Comparison of ENCODE assay signal across 12 mouse cellular contexts in the genomic region with DNA sequence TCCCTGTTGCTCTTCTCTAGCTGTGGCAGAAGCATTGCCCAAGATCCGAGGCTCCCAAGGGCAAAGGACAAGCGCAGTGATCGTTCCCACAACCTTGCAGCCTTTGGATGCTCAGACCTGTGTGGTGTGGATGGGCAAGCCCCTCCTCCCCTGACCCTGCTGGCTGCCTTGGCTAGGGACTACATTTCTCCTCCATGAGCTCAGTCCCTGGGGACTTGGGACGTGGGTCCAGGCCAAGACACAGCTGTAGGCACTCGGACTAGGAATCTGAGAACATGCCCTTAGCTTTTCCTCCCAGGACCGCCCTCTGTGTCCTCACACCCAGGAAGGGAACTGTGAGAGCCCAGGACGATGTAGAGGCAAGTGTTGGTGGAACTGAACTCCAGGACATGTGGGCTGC. TPM values are rescaled to one million over a fixed set of nuclear protein-coding genes. Genes with fewer than 3 reads are reported as not detected.
DNase-seq lines count a peak whose midpoint lies in the region; ATAC-seq and TF ChIP-seq lines count a peak whose summit lies in the region.
"Had no signal": no experiment of that assay in that cellular context is flagged by ENCODE, and none has a peak within 500 bp of the region (broad histone marks: within the 10 kb centered on the region; RNA-seq: fewer than 3 reads in every experiment).

No protein-coding gene starts in this region.

- peak; percentile 49 to 55 for DNase-seq in lung, adult 18-20 months
- no peak for DNase-seq in lung, adult 2 months
- peak; percentile 65 to 81 for DNase-seq in gastrocnemius, postnatal 36 days
- DNase-seq in forebrain, embryonic 11.5 days (ENCODE audit: low spot score): no peak
- DNase-seq in left cerebral cortex, postnatal 36 days (ENCODE audit: low spot score in 2 of 2): no peak
- DNase-seq: thymus, adult 2 months had no signal

- peak overlapping the region; percentile 0; the same call in 1 of the 2 replicates for H3K27ac ChIP-seq in kidney, embryonic 16.5 days (ENCODE audit: low read length)
- H3K27ac ChIP-seq in stomach, embryonic 16.5 days (ENCODE audit: low read length): peak overlapping the region; percentile 27
- no peak overlapping the region for H3K27ac ChIP-seq in forebrain, embryonic 11.5 days (ENCODE audit: low read depth, low read length)
- H3K27ac ChIP-seq: limb, embryonic 12.5 days; neural tube, embryonic 12.5 days had no signal

- ATAC-seq in kidney, embryonic 16.5 days (ENCODE audit: low FRiP score, low TSS enrichment): no peak
- ATAC-seq in stomach, embryonic 16.5 days (ENCODE audit: insufficient read depth, low FRiP score): peak; percentile 52; the same call in 1 of the 2 replicates
- no peak for ATAC-seq in forebrain, embryonic 11.5 days (replicated peaks; ENCODE audit: low FRiP score)
- ATAC-seq in megakaryocyte-erythroid progenitor cell, adult 5-6 weeks (replicated peaks; ENCODE audit: low FRiP score, low TSS enrichment, poor library complexity, severe bottlenecking): no peak

- no peaks in the 10 kb centered on the region for H3K9me3 ChIP-seq in kidney, embryonic 16.5 days (ENCODE audit: low read length)
- H3K9me3 ChIP-seq in stomach, embryonic 16.5 days (replicated peaks; ENCODE audit: control insufficient read depth, low read length): no peaks in the 10 kb centered on the region
- no peaks in the 10 kb centered on the region for H3K9me3 ChIP-seq in forebrain, embryonic 11.5 days (ENCODE audit: control insufficient read depth, low read length)
- H3K9me3 ChIP-seq: G1E; limb, embryonic 12.5 days; neural tube, embryonic 12.5 days had no signal

- no peak overlapping the region for H3K4me3 ChIP-seq in lung, adult 2 months (replicated peaks; ENCODE audit: extremely low read depth, low read depth, low read length)
- H3K4me3 ChIP-seq in kidney, embryonic 16.5 days (ENCODE audit: low read length): no peak overlapping the region
- no peak overlapping the region for H3K4me3 ChIP-seq in stomach, embryonic 16.5 days (replicated peaks; ENCODE audit: low read length)
- no peak overlapping the region for H3K4me3 ChIP-seq in forebrain, embryonic 11.5 days (ENCODE audit: low read depth, low read length)
- H3K4me3 ChIP-seq: limb, embryonic 12.5 days; neural tube, embryonic 12.5 days had no signal

- no peaks in the 10 kb centered on the region for H3K27me3 ChIP-seq in kidney, embryonic 16.5 days (ENCODE audit: insufficient read depth, low read length)
- H3K27me3 ChIP-seq in stomach, embryonic 16.5 days (ENCODE audit: control insufficient read depth, insufficient read depth, low read length): no peaks in the 10 kb centered on the region
- no peaks in the 10 kb centered on the region for H3K27me3 ChIP-seq in forebrain, embryonic 11.5 days (ENCODE audit: control insufficient read depth, insufficient read depth, low read length)
- H3K27me3 ChIP-seq: limb, embryonic 12.5 days; neural tube, embryonic 12.5 days had no signal

- intact Hi-C loops in gastrocnemius, postnatal 36 days (cut with DNase I): no loop called here
- intact Hi-C loops in left cerebral cortex, postnatal 36 days (cut with DNase I): no loop called here

- no peak overlapping the region for H3K4me2 ChIP-seq in kidney, embryonic 16.5 days (replicated peaks; ENCODE audit: low read depth, low read length)
- H3K4me2 ChIP-seq in stomach, embryonic 16.5 days (ENCODE audit: low read depth, low read length): no peak overlapping the region
- H3K4me2 ChIP-seq in forebrain, embryonic 11.5 days (ENCODE audit: low read depth, low read length, severe bottlenecking): no peak overlapping the region
- H3K4me2 ChIP-seq: limb, embryonic 12.5 days; neural tube, embryonic 12.5 days had no signal

- no peaks in the 10 kb centered on the region for H3K4me1 ChIP-seq in lung, adult 2 months (ENCODE audit: control insufficient read depth, insufficient read depth, low read length)
- H3K4me1 ChIP-seq in kidney, embryonic 16.5 days (ENCODE audit: insufficient read depth, low read length): no peaks in the 10 kb centered on the region
- H3K4me1 ChIP-seq in stomach, embryonic 16.5 days (ENCODE audit: control insufficient read depth, insufficient read depth, low read length): 0 out of 2 replicates have a peak, but pooled peaks cover 4% of the 10 kb centered on the region
- no peaks in the 10 kb centered on the region for H3K4me1 ChIP-seq in forebrain, embryonic 11.5 days (replicated peaks; ENCODE audit: control insufficient read depth, insufficient read depth, low read length)
- H3K4me1 ChIP-seq: limb, embryonic 12.5 days had no signal

- no peak overlapping the region for H3K9ac ChIP-seq in kidney, embryonic 16.5 days (replicated peaks; ENCODE audit: low read length)
- H3K9ac ChIP-seq in stomach, embryonic 16.5 days (ENCODE audit: low read length): no peak overlapping the region
- no peak overlapping the region for H3K9ac ChIP-seq in forebrain, embryonic 11.5 days (ENCODE audit: low read length)
- H3K9ac ChIP-seq: limb, embryonic 12.5 days; neural tube, embryonic 12.5 days had no signal

- no peaks in the 10 kb centered on the region for H3K36me3 ChIP-seq in kidney, embryonic 16.5 days (ENCODE audit: insufficient read depth, low read length)
- H3K36me3 ChIP-seq in stomach, embryonic 16.5 days (ENCODE audit: control insufficient read depth, insufficient read depth, low read length): no peaks in the 10 kb centered on the region
- no peaks in the 10 kb centered on the region for H3K36me3 ChIP-seq in forebrain, embryonic 11.5 days (ENCODE audit: control insufficient read depth, insufficient read depth, low read length)
- H3K36me3 ChIP-seq: G1E; limb, embryonic 12.5 days; neural tube, embryonic 12.5 days had no signal

- TF ChIP-seq CTCF in lung, adult 2 months (IDR thresholded peaks at IDR 0.05; ENCODE audit: insufficient read depth, low read length): no peak

- no peak for TF ChIP-seq POLR2A in lung, adult 2 months (IDR thresholded peaks at IDR 0.05; ENCODE audit: borderline replicate concordance, extremely low read depth, low read depth, low read length)

- WGBS in lung, adult 2 months: 56% methylated on average over 7 of the region's 7 CpGs
- 64% methylated on average over 7 of the region's 7 CpGs for WGBS in kidney, embryonic 16.5 days
- 61% methylated on average over 7 of the region's 7 CpGs for WGBS in stomach, embryonic 16.5 days
- WGBS in forebrain, embryonic 11.5 days: 59% methylated on average over 7 of the region's 7 CpGs

RNA-seq across cellular contexts. Expression of a gene that starts 6.5 kb away (rescaled TPM):
- 98.6 and 107 TPM in 2 replicates for polyA plus RNA-seq in lung, adult 2 months (2012; rRNA removed)
- total RNA-seq in gastrocnemius, postnatal 36 days (2021): 10 to 100 TPM; 11.0 to 13.3 TPM
- polyA plus RNA-seq in kidney, embryonic 16.5 days (2015; fragmentation: Nextera tagmentation; extraction: Ambion mirVana): 13.6 and 15.0 TPM in 2 replicates
- polyA plus RNA-seq in stomach, embryonic 16.5 days (2015; fragmentation: Nextera tagmentation; extraction: Ambion mirVana): 12.1 and 14.5 TPM in 2 replicates
- polyA plus RNA-seq in forebrain, embryonic 11.5 days (2014; fragmentation: Nextera tagmentation; extraction: Ambion mirVana): 26.8 and 30.2 TPM in 2 replicates
- total RNA-seq in left cerebral cortex, postnatal 36 days (2021): 10 to 100 TPM in 1 of 2 experiments, 1 to 10 TPM in 1; 7.7 to 10.8 TPM
- not detected in 2 replicates for total RNA-seq in megakaryocyte-erythroid progenitor cell, adult 5-6 weeks (2014; fragmentation: Nextera tagmentation)
- total RNA-seq in megakaryocyte-erythroid progenitor cell, adult 5-6 weeks (2017): 0.04 TPM in 1 of 2 replicates, not detected in the other

RNA-seq across cellular contexts. Expression of a gene that starts 16.2 kb away (rescaled TPM):
- 3.3 and 16.6 TPM in 2 replicates for polyA plus RNA-seq in lung, adult 2 months (2012; rRNA removed)
- under 1 TPM; 0.23 to 0.42 TPM for total RNA-seq in gastrocnemius, postnatal 36 days (2021)
- polyA plus RNA-seq in kidney, embryonic 16.5 days (2015; fragmentation: Nextera tagmentation; extraction: Ambion mirVana): 0.19 and 0.37 TPM in 2 replicates
- 14.4 and 25.3 TPM in 2 replicates for polyA plus RNA-seq in stomach, embryonic 16.5 days (2015; fragmentation: Nextera tagmentation; extraction: Ambion mirVana)
- polyA plus RNA-seq in forebrain, embryonic 11.5 days (2014; fragmentation: Nextera tagmentation; extraction: Ambion mirVana): 0.13 and 0.23 TPM in 2 replicates
- under 1 TPM; 0.27 to 0.37 TPM for total RNA-seq in left cerebral cortex, postnatal 36 days (2021)
- not detected in 2 replicates for total RNA-seq in megakaryocyte-erythroid progenitor cell, adult 5-6 weeks (2014; fragmentation: Nextera tagmentation)
- not detected in 2 replicates for total RNA-seq in megakaryocyte-erythroid progenitor cell, adult 5-6 weeks (2017)
- polyA plus RNA-seq: limb, embryonic 12.5 days had no signal

Comparison
In these comparisons a context has a peak if more than half of its experiments do, and no peak if none do; other contexts are left out.
1. DNase-seq: peak in lung, adult 18-20 months (2 of 2) and gastrocnemius, postnatal 36 days (2 of 2); none in lung, adult 2 months (single experiment), forebrain, embryonic 11.5 days (single experiment) and left cerebral cortex, postnatal 36 days (0 of 2).